Mouse (Mus musculus) adrenal gland, postnatal 4 days (tissue): ENCODE data around the gene Pitx3. TPM values are rescaled to one million over a fixed set of nuclear protein-coding genes. Genes with fewer than 3 reads are reported as not detected.

Experiments used
- total RNA-seq, 2 experiments: library from RNA; stranded (reverse); gene quantifications; 2 replicates each; pipeline ENCODE4 v1.2.3; 2021

Gene Pitx3
- total RNA-seq, 2 experiments from 2014 or later, result 0.56 to 2.0 TPM

Other genes with a start within 250 kb of the Pitx3 start
- 10 to 100 TPM; 21.6 to 21.9 TPM for gene Armh3, start 149.8 kb downstream of the Pitx3 start, total RNA-seq
- 10 to 100 TPM; 16.5 to 17.1 TPM for gene Hps6, start 144.8 kb downstream of the Pitx3 start, total RNA-seq
- 10 to 100 TPM; 30.5 to 40.2 TPM for gene Pprc1, start 103.4 kb downstream of the Pitx3 start, total RNA-seq
- gene Ldb1, start 103.1 kb downstream of the Pitx3 start, total RNA-seq, result 100 to 1,000 TPM; 161 TPM
- gene Nolc1, start 72.5 kb downstream of the Pitx3 start, total RNA-seq, result 10 to 100 TPM; 44.7 to 46.2 TPM
- gene Elovl3, start 16.4 kb downstream of the Pitx3 start, total RNA-seq, result under 1 TPM; 0.31 to 0.93 TPM
- gene Gbf1, start 4.2 kb upstream of the Pitx3 start, total RNA-seq, result 10 to 100 TPM; 64.2 to 77.1 TPM
- 10 to 100 TPM; 22.0 to 24.3 TPM for gene Nfkb2, start 156.0 kb upstream of the Pitx3 start, total RNA-seq
- gene Psd, start 178.8 kb upstream of the Pitx3 start, total RNA-seq, result 10 to 100 TPM; 19.0 to 22.6 TPM
- gene Fbxl15, start 179.9 kb upstream of the Pitx3 start, total RNA-seq, result 10 to 100 TPM in 1 of 2 experiments, 1 to 10 TPM in 1; 9.6 to 10.4 TPM
- gene Cuedc2, start 190.4 kb upstream of the Pitx3 start, total RNA-seq, result 100 to 1,000 TPM; 106 to 112 TPM
- 1 to 10 TPM; 4.8 to 5.7 TPM for gene Mfsd13a, start 192.8 kb upstream of the Pitx3 start, total RNA-seq
- gene 2310034G01Rik, start 202.0 kb upstream of the Pitx3 start, total RNA-seq, result 1 to 10 TPM in 1 of 2 experiments, under 1 TPM in 1; 0.73 to 1.6 TPM
- 100 to 1,000 TPM in 1 of 2 experiments, 10 to 100 TPM in 1; 95.3 to 110 TPM for gene Actr1a, start 247.4 kb upstream of the Pitx3 start, total RNA-seq
- 10 to 100 TPM; 30.5 to 34.6 TPM for gene Sufu, start 248.6 kb upstream of the Pitx3 start, total RNA-seq